Mouse (Mus musculus): ENCODE data around the gene Hnrnpm. TPM values are rescaled to one million over a fixed set of nuclear protein-coding genes. Genes with fewer than 3 reads are reported as not detected.

Gene Hnrnpm
- polyA plus RNA-seq, 1 experiment from 2014 or later: 145 TPM

DNA sequence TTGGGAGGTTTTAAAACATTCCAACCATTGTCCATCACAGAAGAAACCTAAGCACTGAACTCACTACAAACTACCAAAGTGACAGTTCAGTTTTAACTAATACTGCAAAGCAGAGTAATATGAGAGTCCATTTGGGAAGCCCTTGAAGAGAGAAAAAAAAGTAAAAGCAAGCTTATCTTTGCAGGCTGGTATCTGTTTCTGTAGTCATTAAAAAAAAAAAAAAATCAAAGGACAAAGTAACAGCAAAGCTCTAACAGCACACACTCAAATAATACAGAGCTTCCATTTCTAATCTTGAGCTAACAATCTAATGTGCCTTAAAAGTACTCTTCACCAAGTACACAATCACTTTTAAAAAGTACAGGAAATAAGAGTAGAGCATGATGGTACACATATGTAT, 4.9 kb downstream of the Hnrnpm start:
- ATAC-seq: no peak
- H3K4me2 ChIP-seq (replicated peaks; ENCODE audit: low read depth): no peak overlapping the region
- H3K4me3 ChIP-seq (ENCODE audit: low read depth, low read length): no peak overlapping the region
- TF ChIP-seq CTCF (IDR thresholded peaks at IDR 0.05; ENCODE audit: low read depth): no peak
- no peak overlapping the region for H3K9ac ChIP-seq (ENCODE audit: low read depth, low read length)
- H3K27me3 ChIP-seq (replicated peaks; ENCODE audit: control insufficient read depth, insufficient read depth, low read length): no peaks in the 10 kb centered on the region
- 0 out of 2 replicates have a peak overlapping the region, but pooled peaks have one; percentile 2 for H3K27ac ChIP-seq (ENCODE audit: low read depth, low read length)
- no peaks in the 10 kb centered on the region for H3K9me3 ChIP-seq (ENCODE audit: control insufficient read depth)
- no peaks in the 10 kb centered on the region; the same call in 1 of the 2 replicates for H3K36me3 ChIP-seq (ENCODE audit: control insufficient read depth, insufficient read depth)
- peaks cover 12% of the 10 kb centered on the region; the same call in 1 of the 2 replicates for H3K4me1 ChIP-seq (replicated peaks; ENCODE audit: control insufficient read depth, insufficient read depth, low read length)

DNA sequence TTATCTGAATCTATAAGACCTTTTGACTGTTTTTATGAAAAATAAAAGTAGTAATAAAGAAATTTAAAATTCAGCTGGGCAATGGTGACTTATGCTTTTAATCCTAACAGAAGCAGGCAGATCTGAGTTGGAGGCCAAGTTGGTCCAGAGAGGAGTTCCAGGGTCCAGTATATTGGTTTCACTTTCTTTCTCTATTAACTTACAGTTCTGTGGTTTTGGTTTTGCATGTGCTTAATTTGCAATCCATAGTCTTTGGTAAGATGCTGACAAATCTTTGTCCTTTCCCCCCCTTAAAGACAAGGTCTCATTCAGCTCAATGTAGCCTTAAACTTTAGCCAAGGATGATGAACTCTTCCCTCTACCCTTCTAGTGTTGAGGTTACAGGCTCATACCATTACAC, 7.9 kb downstream of the Hnrnpm start:
- Histone ChIP-seq H3K9ac (ENCODE audit: low read depth, low read length) (no peak overlapping the region), H3K4me2 (replicated peaks; ENCODE audit: low read depth) (no peak overlapping the region), H3K4me1 (replicated peaks; ENCODE audit: control insufficient read depth, insufficient read depth, low read length) (peaks cover 9% of the 10 kb centered on the region; the same call in 1 of the 2 replicates), H3K27me3 (replicated peaks; ENCODE audit: control insufficient read depth, insufficient read depth, low read length) (no peaks in the 10 kb centered on the region), H3K27ac (ENCODE audit: low read depth, low read length) (no peak overlapping the region), H3K4me3 (ENCODE audit: low read depth, low read length) (no peak overlapping the region), H3K36me3 (ENCODE audit: control insufficient read depth, insufficient read depth) (peaks cover 6% of the 10 kb centered on the region), H3K9me3 (ENCODE audit: control insufficient read depth) (no peaks in the 10 kb centered on the region)
- no peak for TF ChIP-seq CTCF (IDR thresholded peaks at IDR 0.05; ENCODE audit: low read depth)
- ATAC-seq: no peak

DNA sequence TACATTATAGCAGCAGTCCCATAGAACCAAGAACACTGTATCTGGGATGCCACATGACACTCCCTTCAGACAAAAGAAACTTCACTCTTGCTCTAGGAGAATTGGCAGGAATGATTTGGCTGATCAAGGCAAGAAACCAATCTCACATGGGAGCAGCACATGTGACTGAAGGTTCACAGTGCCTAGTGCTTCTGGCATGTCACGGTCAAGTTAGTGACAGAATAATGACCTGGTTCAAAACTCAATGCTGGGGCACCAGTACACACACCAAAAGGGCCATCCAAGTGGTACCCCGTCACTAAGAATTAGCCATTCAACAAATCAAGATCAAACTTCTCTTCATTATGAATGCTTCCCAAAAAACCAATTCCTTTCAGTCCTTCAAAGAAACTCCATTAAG, 10.6 kb downstream of the Hnrnpm start:
- Histone ChIP-seq H3K9me3 (ENCODE audit: control insufficient read depth) (no peaks in the 10 kb centered on the region), H3K27me3 (replicated peaks; ENCODE audit: control insufficient read depth, insufficient read depth, low read length) (no peaks in the 10 kb centered on the region), H3K9ac (ENCODE audit: low read depth, low read length) (no peak overlapping the region), H3K4me1 (replicated peaks; ENCODE audit: control insufficient read depth, insufficient read depth, low read length) (0 out of 2 replicates have a peak, but pooled peaks cover 6% of the 10 kb centered on the region), H3K36me3 (ENCODE audit: control insufficient read depth, insufficient read depth) (peaks cover 6% of the 10 kb centered on the region), H3K27ac (ENCODE audit: low read depth, low read length) (no peak overlapping the region), H3K4me3 (ENCODE audit: low read depth, low read length) (no peak overlapping the region), H3K4me2 (replicated peaks; ENCODE audit: low read depth) (no peak overlapping the region)
- no peak for ATAC-seq
- no peak for TF ChIP-seq CTCF (IDR thresholded peaks at IDR 0.05; ENCODE audit: low read depth)
- WGBS: 70% methylated on average over 2 of the region's 2 CpGs

DNA sequence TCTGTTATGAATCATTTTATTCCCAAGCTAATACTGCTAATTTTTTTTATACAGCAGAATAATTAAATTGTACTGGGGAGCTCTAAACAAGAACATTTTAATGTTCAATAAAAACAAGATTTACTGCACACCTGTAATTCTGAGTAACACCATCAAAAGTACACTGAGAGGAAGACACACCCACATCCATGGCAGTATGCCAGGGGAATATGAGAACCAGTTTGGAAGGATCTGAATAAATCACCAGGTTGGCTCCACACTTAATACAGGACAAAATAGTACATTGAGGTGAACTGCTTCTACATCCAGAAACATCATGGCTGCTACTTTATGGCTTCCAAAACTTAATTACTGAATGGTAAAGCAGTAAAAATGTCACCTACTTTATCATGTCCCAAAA, 11.2 kb downstream of the Hnrnpm start:
- no peak overlapping the region for H3K27ac ChIP-seq (ENCODE audit: low read depth, low read length)
- ATAC-seq: no peak
- H3K36me3 ChIP-seq (ENCODE audit: control insufficient read depth, insufficient read depth): peaks cover 6% of the 10 kb centered on the region
- H3K4me1 ChIP-seq (replicated peaks; ENCODE audit: control insufficient read depth, insufficient read depth, low read length): 0 out of 2 replicates have a peak, but pooled peaks cover 6% of the 10 kb centered on the region
- H3K9me3 ChIP-seq (ENCODE audit: control insufficient read depth): no peaks in the 10 kb centered on the region
- no peak overlapping the region for H3K4me2 ChIP-seq (replicated peaks; ENCODE audit: low read depth)
- no peak overlapping the region for H3K4me3 ChIP-seq (ENCODE audit: low read depth, low read length)
- no peaks in the 10 kb centered on the region for H3K27me3 ChIP-seq (replicated peaks; ENCODE audit: control insufficient read depth, insufficient read depth, low read length)
- no peak overlapping the region for H3K9ac ChIP-seq (ENCODE audit: low read depth, low read length)
- no peak for TF ChIP-seq CTCF (IDR thresholded peaks at IDR 0.05; ENCODE audit: low read depth)

DNA sequence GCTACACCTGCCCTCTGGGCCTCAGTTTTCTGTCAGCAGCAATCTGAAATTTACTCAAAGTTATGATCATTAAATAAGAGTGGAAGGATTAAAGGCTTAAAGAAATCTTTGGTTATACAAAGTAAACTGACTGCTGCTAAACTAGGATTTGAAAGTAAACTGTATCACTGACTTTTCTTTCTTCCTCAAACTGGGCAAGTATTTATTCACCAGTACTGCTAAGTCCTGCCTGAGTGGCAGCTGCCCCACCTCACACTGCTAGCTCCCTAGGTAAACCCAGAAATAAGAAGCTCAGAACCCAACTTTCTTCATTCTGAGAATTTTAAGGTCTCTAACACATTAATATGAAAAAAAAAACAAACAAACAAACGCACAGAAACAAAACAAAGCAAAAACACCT, 12.8 kb downstream of the Hnrnpm start:
- Histone ChIP-seq H3K4me3 (ENCODE audit: low read depth, low read length) (no peak overlapping the region), H3K4me2 (replicated peaks; ENCODE audit: low read depth) (no peak overlapping the region), H3K27ac (ENCODE audit: low read depth, low read length) (no peak overlapping the region), H3K4me1 (replicated peaks; ENCODE audit: control insufficient read depth, insufficient read depth, low read length) (no peaks in the 10 kb centered on the region), H3K9me3 (ENCODE audit: control insufficient read depth) (no peaks in the 10 kb centered on the region), H3K36me3 (ENCODE audit: control insufficient read depth, insufficient read depth) (peaks cover 10% of the 10 kb centered on the region), H3K9ac (ENCODE audit: low read depth, low read length) (no peak overlapping the region), H3K27me3 (replicated peaks; ENCODE audit: control insufficient read depth, insufficient read depth, low read length) (no peaks in the 10 kb centered on the region)
- no peak for TF ChIP-seq CTCF (IDR thresholded peaks at IDR 0.05; ENCODE audit: low read depth)
- no peak for ATAC-seq
- WGBS: 89% methylated on average over 1 of the region's 1 CpGs

DNA sequence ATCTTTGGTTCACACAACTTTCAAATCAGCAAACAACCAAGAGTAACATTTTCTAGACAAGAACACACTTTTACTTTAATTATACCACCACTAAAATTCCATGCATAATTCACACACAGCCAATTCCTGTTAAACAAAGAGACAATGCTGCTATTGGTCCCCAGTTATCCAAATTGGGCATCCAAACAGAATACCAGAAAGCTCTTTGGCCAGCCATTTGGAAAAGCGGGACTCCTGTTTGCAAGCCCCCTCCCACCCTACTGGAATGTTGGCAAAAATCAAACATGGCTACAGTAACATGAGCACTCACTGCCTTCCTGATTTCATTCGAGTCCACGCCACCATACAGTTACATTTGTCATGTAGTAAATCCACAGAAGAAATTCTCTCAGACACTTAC, 17.0 kb downstream of the Hnrnpm start:
- Histone ChIP-seq H3K4me1 (replicated peaks; ENCODE audit: control insufficient read depth, insufficient read depth, low read length) (no peaks in the 10 kb centered on the region), H3K4me2 (replicated peaks; ENCODE audit: low read depth) (no peak overlapping the region), H3K4me3 (ENCODE audit: low read depth, low read length) (no peak overlapping the region), H3K27me3 (replicated peaks; ENCODE audit: control insufficient read depth, insufficient read depth, low read length) (no peaks in the 10 kb centered on the region), H3K36me3 (ENCODE audit: control insufficient read depth, insufficient read depth) (peaks cover 23% of the 10 kb centered on the region), H3K9me3 (ENCODE audit: control insufficient read depth) (no peaks in the 10 kb centered on the region), H3K27ac (ENCODE audit: low read depth, low read length) (no peak overlapping the region), H3K9ac (ENCODE audit: low read depth, low read length) (no peak overlapping the region)
- no peak for TF ChIP-seq CTCF (IDR thresholded peaks at IDR 0.05; ENCODE audit: low read depth)
- no peak for ATAC-seq
- WGBS: 89% methylated on average over 3 of the region's 3 CpGs

DNA sequence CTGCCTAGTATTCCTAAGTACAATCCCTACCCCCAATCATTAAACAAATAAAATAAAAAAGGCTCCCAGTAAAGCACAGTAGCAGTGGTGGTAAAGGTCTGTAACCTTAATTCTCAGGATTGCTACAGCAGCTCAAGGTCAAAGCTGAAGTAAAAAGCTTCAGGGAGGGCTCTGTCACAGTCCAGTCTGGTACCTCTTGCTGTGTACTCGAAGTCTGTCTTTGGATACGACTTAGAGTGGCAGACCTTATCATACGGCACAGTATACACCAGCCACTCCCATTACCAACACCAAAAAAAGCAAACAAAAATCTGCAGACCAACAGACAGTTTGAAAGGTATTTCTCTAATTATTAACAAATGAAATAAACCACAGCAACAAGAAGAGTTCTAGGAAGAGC, 19.8 kb downstream of the Hnrnpm start:
- no peak for TF ChIP-seq CTCF (IDR thresholded peaks at IDR 0.05; ENCODE audit: low read depth)
- no peak overlapping the region for H3K4me2 ChIP-seq (replicated peaks; ENCODE audit: low read depth)

More for the DNA sequence above, 19.8 kb downstream of the Hnrnpm start:
- no peaks in the 10 kb centered on the region for H3K9me3 ChIP-seq (ENCODE audit: control insufficient read depth)
- no peaks in the 10 kb centered on the region for H3K4me1 ChIP-seq (replicated peaks; ENCODE audit: control insufficient read depth, insufficient read depth, low read length)
- no peak overlapping the region for H3K9ac ChIP-seq (ENCODE audit: low read depth, low read length)
- no peak for ATAC-seq
- 42% methylated on average over 3 of the region's 3 CpGs for WGBS
- H3K36me3 ChIP-seq (ENCODE audit: control insufficient read depth, insufficient read depth): peaks cover 39% of the 10 kb centered on the region
- no peaks in the 10 kb centered on the region for H3K27me3 ChIP-seq (replicated peaks; ENCODE audit: control insufficient read depth, insufficient read depth, low read length)
- H3K27ac ChIP-seq (ENCODE audit: low read depth, low read length): no peak overlapping the region
- no peak overlapping the region for H3K4me3 ChIP-seq (ENCODE audit: low read depth, low read length)

Measured in intestine, postnatal 0 days (tissue).